Mouse (Mus musculus): Measurements from ENCODE around the gene Dnah3. TPM values are rescaled to one million over a fixed set of nuclear protein-coding genes. Genes with fewer than 3 reads are reported as not detected.

Gene Dnah3
- polyA plus RNA-seq, 1 experiment from 2014 or later = 0.05 TPM

GRCm38 (mm10) chr7:120036422-120036821 lies 58.7 kb downstream of the Dnah3 start:
- Histone ChIP-seq H3K9me3 (no peaks in the 10 kb centered on the region), H3K4me3 (no peak overlapping the region), H3K36me3 (replicated peaks) (no peaks in the 10 kb centered on the region), H3K27ac (no peak overlapping the region), H3K4me1 (no peaks in the 10 kb centered on the region), H3K27me3 (ENCODE audit: poor library complexity, severe bottlenecking) (no peaks in the 10 kb centered on the region)
- DNase-seq (ENCODE audit: extremely low spot score, low spot score) = no peak
- 80% methylated on average over 5 of the region's 5 CpGs for WGBS

- Histone ChIP-seq H3K27ac (no peak overlapping the region), H3K36me3 (replicated peaks) (no peaks in the 10 kb centered on the region), H3K4me1 (no peaks in the 10 kb centered on the region), H3K27me3 (ENCODE audit: poor library complexity, severe bottlenecking) (no peaks in the 10 kb centered on the region), H3K9me3 (no peaks in the 10 kb centered on the region), H3K4me3 (no peak overlapping the region)
- DNase-seq (ENCODE audit: extremely low spot score, low spot score) = no peak
- WGBS = 82% methylated on average over 4 of the region's 4 CpGs
Observed at GRCm38 (mm10) chr7:120034996-120035395, 60.1 kb downstream of the Dnah3 start.

- Histone ChIP-seq H3K4me1 (no peaks in the 10 kb centered on the region), H3K36me3 (replicated peaks) (no peaks in the 10 kb centered on the region), H3K4me3 (no peak overlapping the region), H3K9me3 (no peaks in the 10 kb centered on the region), H3K27me3 (ENCODE audit: poor library complexity, severe bottlenecking) (no peaks in the 10 kb centered on the region), H3K27ac (no peak overlapping the region)
- 86% methylated on average over 1 of the region's 1 CpGs for WGBS
- no peak for DNase-seq (ENCODE audit: extremely low spot score, low spot score)
Observed at GRCm38 (mm10) chr7:120034566-120034965, 60.5 kb downstream of the Dnah3 start.

DNA sequence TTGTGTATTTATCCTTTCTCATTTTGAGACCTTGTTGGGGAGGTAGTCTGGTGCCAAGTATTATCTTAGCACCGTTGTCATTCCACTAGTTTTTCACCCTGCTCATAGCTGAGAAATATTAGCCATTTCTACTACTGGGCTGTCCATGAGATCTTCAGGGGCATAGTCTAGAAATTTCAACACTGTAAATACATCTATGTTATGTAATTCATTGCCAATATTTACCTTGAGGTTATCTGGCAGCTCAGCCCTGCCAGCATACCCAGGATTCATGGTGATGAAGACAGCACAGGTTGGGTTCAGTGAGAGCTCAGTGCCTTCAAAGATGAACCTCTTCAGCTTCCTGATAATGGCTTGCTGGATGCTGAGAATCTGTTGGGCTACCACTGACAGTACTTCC lies 66.4 kb downstream of the Dnah3 start:
- WGBS = 94% methylated on average over 1 of the region's 1 CpGs
- Histone ChIP-seq H3K27ac (no peak overlapping the region), H3K36me3 (replicated peaks) (no peaks in the 10 kb centered on the region), H3K9me3 (peaks cover 11% of the 10 kb centered on the region; the same call in 1 of the 2 replicates), H3K4me1 (no peaks in the 10 kb centered on the region), H3K27me3 (ENCODE audit: poor library complexity, severe bottlenecking) (no peaks in the 10 kb centered on the region), H3K4me3 (no peak overlapping the region)
- no peak for DNase-seq (ENCODE audit: extremely low spot score, low spot score)

- H3K27me3 ChIP-seq (ENCODE audit: poor library complexity, severe bottlenecking) = no peaks in the 10 kb centered on the region
- H3K36me3 ChIP-seq (replicated peaks) = no peaks in the 10 kb centered on the region
- no peak overlapping the region for H3K27ac ChIP-seq
- WGBS = 85% methylated on average over 6 of the region's 6 CpGs
- DNase-seq (ENCODE audit: extremely low spot score, low spot score) = no peak
- no peaks in the 10 kb centered on the region for H3K4me1 ChIP-seq
- no peaks in the 10 kb centered on the region for H3K9me3 ChIP-seq
- H3K4me3 ChIP-seq = no peak overlapping the region
Observed at GRCm38 (mm10) chr7:119997066-119997465, 98.0 kb downstream of the Dnah3 start.

DNA sequence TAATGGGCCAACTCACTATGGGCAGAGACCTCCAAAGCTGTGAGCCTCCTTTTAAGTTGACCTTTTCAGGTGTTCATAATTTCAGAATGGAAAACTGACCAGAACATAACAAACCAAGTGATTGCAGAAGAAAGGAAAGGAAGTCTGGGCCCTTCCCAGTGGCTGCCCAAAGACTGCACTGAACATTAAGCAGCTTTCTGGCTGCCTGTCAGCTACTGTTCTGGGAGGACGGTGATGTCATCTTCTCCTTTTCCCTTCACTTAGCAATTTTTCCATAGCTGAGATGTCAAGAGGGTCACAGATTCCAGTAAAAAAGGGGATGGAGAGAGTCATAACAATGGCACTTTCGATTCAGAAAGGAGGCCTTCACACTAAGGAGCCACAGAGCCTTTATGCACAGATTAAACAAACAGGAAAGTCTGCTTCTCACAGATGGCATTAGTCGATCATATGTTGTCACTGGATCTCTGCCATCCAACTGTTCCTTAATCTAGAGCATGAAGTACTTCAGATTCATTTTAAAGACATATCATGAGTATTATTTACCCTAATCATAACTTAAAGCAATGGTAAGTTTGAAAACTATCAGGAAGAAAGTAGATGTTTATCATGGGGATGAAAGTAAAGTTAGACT lies 109.7 kb downstream of the Dnah3 start:
- 85% methylated on average over 3 of the region's 3 CpGs for WGBS
- no peaks in the 10 kb centered on the region for H3K27me3 ChIP-seq (ENCODE audit: poor library complexity, severe bottlenecking)
- DNase-seq (ENCODE audit: extremely low spot score, low spot score) = no peak
- no peaks in the 10 kb centered on the region for H3K36me3 ChIP-seq (replicated peaks)
- H3K27ac ChIP-seq = no peak overlapping the region
- no peaks in the 10 kb centered on the region for H3K4me1 ChIP-seq
- H3K4me3 ChIP-seq = no peak overlapping the region
- no peaks in the 10 kb centered on the region for H3K9me3 ChIP-seq

- no peaks in the 10 kb centered on the region for H3K36me3 ChIP-seq (replicated peaks)
- 85% methylated on average over 3 of the region's 3 CpGs for WGBS
Observed at GRCm38 (mm10) chr7:119980170-119980569, 114.9 kb downstream of the Dnah3 start.

GRCm38 (mm10) chr7:119978576-119978975 lies 116.5 kb downstream of the Dnah3 start:
- Histone ChIP-seq H3K4me3 (no peak overlapping the region), H3K27ac (no peak overlapping the region), H3K4me1 (no peaks in the 10 kb centered on the region), H3K36me3 (replicated peaks) (no peaks in the 10 kb centered on the region), H3K27me3 (ENCODE audit: poor library complexity, severe bottlenecking) (no peaks in the 10 kb centered on the region), H3K9me3 (no peaks in the 10 kb centered on the region)
- no peak for DNase-seq (ENCODE audit: extremely low spot score, low spot score)

More at GRCm38 (mm10) chr7:119980170-119980569, 114.9 kb downstream of the Dnah3 start:
- no peak overlapping the region for H3K27ac ChIP-seq
- DNase-seq (ENCODE audit: extremely low spot score, low spot score) = no peak
- no peaks in the 10 kb centered on the region for H3K4me1 ChIP-seq
- H3K4me3 ChIP-seq = no peak overlapping the region
- no peaks in the 10 kb centered on the region for H3K27me3 ChIP-seq (ENCODE audit: poor library complexity, severe bottlenecking)
- H3K9me3 ChIP-seq = no peaks in the 10 kb centered on the region

- Histone ChIP-seq H3K4me3 (no peak overlapping the region), H3K36me3 (replicated peaks) (no peaks in the 10 kb centered on the region), H3K27me3 (ENCODE audit: poor library complexity, severe bottlenecking) (no peaks in the 10 kb centered on the region), H3K4me1 (no peaks in the 10 kb centered on the region), H3K27ac (no peak overlapping the region), H3K9me3 (no peaks in the 10 kb centered on the region)
- no peak for DNase-seq (ENCODE audit: extremely low spot score, low spot score)
- WGBS = 84% methylated on average over 7 of the region's 7 CpGs
Observed at GRCm38 (mm10) chr7:119977574-119977973, 117.5 kb downstream of the Dnah3 start.

- H3K4me3 ChIP-seq = no peak overlapping the region
- 85% methylated on average over 6 of the region's 6 CpGs for WGBS
- no peaks in the 10 kb centered on the region for H3K27me3 ChIP-seq (ENCODE audit: poor library complexity, severe bottlenecking)
- H3K27ac ChIP-seq = no peak overlapping the region
- H3K4me1 ChIP-seq = no peaks in the 10 kb centered on the region
- H3K9me3 ChIP-seq = no peaks in the 10 kb centered on the region
- no peak for DNase-seq (ENCODE audit: extremely low spot score, low spot score)
- H3K36me3 ChIP-seq (replicated peaks) = no peaks in the 10 kb centered on the region
Observed at GRCm38 (mm10) chr7:119976256-119976655, 118.8 kb downstream of the Dnah3 start.

DNA sequence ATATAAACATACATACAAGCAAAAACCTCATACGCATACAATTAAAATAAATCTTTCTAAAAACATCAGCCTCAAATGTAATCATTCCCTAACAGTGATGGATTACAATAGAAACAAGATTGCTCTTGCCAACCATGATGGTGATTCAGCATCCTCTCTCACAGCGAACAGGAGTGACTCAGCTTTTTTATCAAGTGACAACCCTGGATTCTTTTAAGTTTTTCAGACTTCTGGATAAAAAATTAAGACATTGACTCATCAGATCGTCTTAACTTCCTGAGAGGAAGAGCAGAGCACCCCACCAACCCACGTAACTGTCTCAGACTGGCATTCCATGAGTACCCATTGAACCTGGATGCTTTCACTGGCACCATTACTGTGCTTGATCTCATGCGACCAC lies 120.9 kb downstream of the Dnah3 start:
- Histone ChIP-seq H3K4me3 (no peak overlapping the region), H3K27me3 (ENCODE audit: poor library complexity, severe bottlenecking) (no peaks in the 10 kb centered on the region), H3K27ac (no peak overlapping the region), H3K9me3 (no peaks in the 10 kb centered on the region), H3K4me1 (no peaks in the 10 kb centered on the region), H3K36me3 (replicated peaks) (no peaks in the 10 kb centered on the region)
- 88% methylated on average over 5 of the region's 5 CpGs for WGBS
- no peak for DNase-seq (ENCODE audit: extremely low spot score, low spot score)

DNA sequence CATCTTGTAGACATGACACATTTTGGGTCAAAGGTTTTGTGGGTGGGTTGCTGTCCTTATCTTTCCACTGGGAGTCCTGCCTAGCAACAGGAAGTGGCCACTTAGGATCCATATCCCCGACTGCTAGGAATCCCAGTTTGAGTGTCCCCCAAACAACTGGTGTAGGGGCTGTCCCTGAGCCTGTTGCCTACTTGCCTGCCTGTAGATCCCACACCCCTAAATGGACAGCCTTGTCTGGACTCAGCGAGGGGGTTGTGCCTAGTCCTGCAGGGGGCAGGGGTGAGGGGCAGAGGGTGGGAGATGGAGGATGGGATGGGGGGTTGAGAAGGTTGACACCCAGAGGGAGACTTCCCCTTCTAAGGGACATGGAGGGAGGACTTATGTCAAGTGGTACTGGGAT lies 125.8 kb downstream of the Dnah3 start:
- WGBS = 84% methylated on average over 2 of the region's 2 CpGs
- H3K27ac ChIP-seq = no peak overlapping the region
- no peaks in the 10 kb centered on the region for H3K27me3 ChIP-seq (ENCODE audit: poor library complexity, severe bottlenecking)
- H3K36me3 ChIP-seq (replicated peaks) = no peaks in the 10 kb centered on the region
- no peak overlapping the region for H3K4me3 ChIP-seq
- DNase-seq (ENCODE audit: extremely low spot score, low spot score) = no peak
- H3K9me3 ChIP-seq = no peaks in the 10 kb centered on the region
- no peaks in the 10 kb centered on the region for H3K4me1 ChIP-seq

GRCm38 (mm10) chr7:119965651-119966395 lies 129.3 kb downstream of the Dnah3 start:
- Histone ChIP-seq H3K27me3 (ENCODE audit: poor library complexity, severe bottlenecking) (no peaks in the 10 kb centered on the region), H3K36me3 (replicated peaks) (no peaks in the 10 kb centered on the region), H3K9me3 (no peaks in the 10 kb centered on the region), H3K27ac (no peak overlapping the region), H3K4me1 (no peaks in the 10 kb centered on the region), H3K4me3 (no peak overlapping the region)
- 88% methylated on average over 9 of the region's 9 CpGs for WGBS
- no peak for DNase-seq (ENCODE audit: extremely low spot score, low spot score)
